Mouse (Mus musculus): ENCODE measurements around the gene Olfr427.

- no peak for TF ChIP-seq CTCF (conservative IDR thresholded peaks at IDR 0.05; ENCODE audit: insufficient read depth, insufficient read length, low read depth, low read length)
- TF ChIP-seq POLR2A (IDR thresholded peaks at IDR 0.05; ENCODE audit: low read depth, low read length), result no peak
Observed at GRCm38 (mm10) chr1:174146696-174147095, 50.0 kb downstream of the Olfr427 start.

All from kidney, adult 2 months (tissue).